Mouse (Mus musculus) gastrocnemius, postnatal 4 days (tissue): ENCODE data around the gene Zfp644. TPM values are rescaled to one million over a fixed set of nuclear protein-coding genes. Genes with fewer than 3 reads are reported as not detected.

Source experiments
- DNase-seq, 2 experiments: peaks; one replicate each; pipeline ENCODE4 v3.0.0; 2021 to 2022; ENCODE audit warnings: low spot score in 2 of 2, mixed read lengths in 2 of 2
- total RNA-seq, 2 experiments: library from RNA; stranded (reverse); gene quantifications; 2 replicates each; pipeline ENCODE4 v1.2.3; 2021

Gene Zfp644
- total RNA-seq, 2 experiments from 2014 or later = 71.1 to 84.4 TPM

DNA sequence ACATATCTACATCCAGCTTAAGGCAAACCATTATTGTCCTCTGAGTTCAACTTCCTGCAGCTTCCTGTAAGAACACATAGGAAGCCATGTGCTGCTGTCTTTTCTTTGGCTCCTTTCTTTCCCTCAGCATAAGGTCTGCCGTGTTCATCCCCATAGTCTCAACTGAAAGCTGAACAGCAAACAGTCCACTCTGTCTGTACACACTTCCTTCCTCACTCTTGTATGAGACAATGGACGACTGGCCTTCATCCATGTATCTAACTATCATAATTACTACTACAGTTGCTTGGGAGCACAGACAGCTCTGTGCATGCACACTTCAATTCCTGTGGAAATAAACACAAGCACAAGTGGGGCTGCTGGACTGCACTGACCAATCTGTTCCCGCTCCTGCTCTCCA lies 25.2 kb downstream of the Zfp644 start:
- DNase-seq = no peak

GRCm38 (mm10) chr5:106664910-106665309 lies 32.2 kb downstream of the Zfp644 start:
- DNase-seq = no peak

GRCm38 (mm10) chr5:106660867-106661266 lies 36.2 kb downstream of the Zfp644 start:
- no peak for DNase-seq

DNA sequence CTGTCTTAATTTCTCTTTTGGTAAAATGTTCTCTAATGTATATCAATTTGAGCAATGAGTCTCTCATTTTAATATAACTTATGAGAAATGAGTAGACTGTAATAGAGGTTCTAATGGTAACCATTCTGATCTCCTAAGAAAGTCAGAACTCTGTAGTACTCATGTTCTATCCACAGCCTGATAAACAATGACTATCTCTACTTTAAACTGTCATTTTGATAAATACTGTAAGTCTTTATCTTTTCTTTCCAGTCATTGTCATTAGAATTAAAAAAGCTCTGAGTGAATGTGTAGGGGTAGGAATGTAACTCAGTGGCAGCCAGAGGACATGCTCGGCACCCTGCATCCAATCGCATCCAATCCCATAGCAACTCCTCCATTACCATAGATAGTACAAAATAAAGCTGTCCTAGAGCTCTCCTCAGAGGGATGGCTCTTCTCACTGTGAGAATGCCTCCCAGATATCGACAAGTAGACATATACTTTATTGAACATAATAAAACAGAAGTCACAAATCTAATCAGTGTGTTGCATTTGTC lies 44.2 kb downstream of the Zfp644 start:
- DNase-seq = no peak

GRCm38 (mm10) chr5:106652220-106652753 lies 44.8 kb downstream of the Zfp644 start:
- DNase-seq = no peak

- no peak for DNase-seq
These were observed 47.1 kb downstream of the Zfp644 start for GRCm38 (mm10) chr5:106649995-106650394.

DNA sequence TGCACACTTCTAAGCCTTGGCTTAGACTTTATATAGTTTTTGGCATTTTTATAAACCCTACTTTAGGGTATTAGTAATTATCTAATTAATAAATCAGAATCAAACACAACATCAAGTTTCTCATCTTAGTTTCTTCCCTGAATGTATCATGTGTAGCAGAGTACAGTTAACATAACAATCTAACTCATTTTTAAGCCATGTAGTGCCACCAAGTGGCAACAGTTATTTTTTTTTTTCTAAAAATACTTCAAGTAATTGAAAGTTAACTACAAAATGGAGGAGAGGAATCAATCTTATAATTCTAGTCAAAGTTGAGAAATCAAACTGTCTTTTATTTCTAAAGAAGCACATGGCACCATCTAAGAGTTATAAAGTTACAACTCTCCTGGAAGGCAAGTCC lies 47.6 kb downstream of the Zfp644 start:
- no peak for DNase-seq

DNA sequence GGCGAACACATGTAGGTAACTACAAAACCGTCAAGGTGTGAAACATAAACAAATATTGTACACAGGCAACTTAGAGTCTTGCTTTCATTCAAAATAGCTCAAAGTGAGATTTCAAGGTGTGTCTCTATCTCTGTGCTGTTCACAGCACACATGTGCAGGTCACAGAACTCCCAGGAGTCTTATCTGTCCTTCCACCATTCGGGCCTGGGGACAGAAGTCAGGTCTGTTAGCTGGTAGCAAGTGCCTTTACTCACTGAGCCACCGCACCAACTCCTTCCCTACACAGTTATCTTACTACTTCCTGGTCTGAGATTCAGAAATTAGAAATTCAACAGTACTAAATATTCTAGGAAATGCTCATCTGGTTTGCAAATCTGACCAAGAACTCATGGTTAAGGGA lies 53.7 kb downstream of the Zfp644 start:
- no peak for DNase-seq

- no peak for DNase-seq
These were observed 55.2 kb downstream of the Zfp644 start for GRCm38 (mm10) chr5:106641876-106642275.

DNA sequence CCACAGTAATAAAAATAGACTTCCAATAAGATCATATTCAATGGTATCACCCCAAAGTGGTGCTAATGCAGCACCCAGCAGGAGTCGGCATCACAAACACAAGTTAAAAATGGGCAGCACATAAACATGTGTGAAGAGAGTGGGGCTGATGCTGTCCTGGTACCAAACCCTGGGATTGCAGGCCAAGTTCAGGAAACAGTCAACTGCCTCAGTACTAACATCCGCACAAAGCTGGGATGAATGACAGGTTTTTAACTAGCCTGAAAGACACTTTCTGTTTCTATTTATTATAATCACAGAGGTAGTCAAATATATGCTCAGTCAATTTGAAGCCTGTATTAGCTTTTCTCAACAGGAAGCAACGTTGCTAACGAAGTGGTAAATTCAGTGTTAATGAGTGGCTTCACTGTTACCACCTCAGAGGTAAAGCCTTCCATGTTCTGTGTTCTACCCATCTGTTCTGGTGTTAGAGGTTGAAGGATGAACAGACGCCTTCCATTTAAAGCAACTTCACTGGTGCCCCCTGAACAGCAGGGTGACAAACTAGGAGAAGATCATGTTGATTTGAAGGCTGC lies 56.8 kb downstream of the Zfp644 start:
- DNase-seq = no peak

GRCm38 (mm10) chr5:106639627-106640026 lies 57.5 kb downstream of the Zfp644 start:
- no peak for DNase-seq

DNA sequence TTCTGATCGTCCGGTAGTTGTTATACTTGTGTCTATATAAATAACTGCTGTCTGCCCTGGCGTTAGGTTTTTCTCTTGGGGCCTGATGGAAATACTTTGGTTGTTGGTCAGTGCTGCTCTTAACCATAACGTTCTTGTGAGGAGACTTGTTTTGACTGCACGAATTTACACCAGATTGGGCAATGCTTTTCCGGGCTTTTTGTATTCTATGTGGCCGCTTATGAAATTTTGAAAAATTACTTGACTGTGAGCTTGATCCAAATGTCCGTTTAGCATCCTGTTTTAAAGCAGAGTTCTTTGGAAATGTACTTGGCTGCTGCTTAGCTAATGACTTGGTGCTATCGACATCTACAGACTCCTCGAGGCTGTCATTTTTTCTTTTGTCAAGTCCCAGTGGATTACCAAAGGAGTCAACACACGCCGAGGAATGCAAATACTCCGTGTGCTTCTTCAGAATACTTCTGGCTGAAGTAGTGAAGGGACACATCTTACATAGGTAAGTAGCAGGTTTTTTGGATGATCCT lies 60.6 kb downstream of the Zfp644 start:
- DNase-seq = no peak

DNA sequence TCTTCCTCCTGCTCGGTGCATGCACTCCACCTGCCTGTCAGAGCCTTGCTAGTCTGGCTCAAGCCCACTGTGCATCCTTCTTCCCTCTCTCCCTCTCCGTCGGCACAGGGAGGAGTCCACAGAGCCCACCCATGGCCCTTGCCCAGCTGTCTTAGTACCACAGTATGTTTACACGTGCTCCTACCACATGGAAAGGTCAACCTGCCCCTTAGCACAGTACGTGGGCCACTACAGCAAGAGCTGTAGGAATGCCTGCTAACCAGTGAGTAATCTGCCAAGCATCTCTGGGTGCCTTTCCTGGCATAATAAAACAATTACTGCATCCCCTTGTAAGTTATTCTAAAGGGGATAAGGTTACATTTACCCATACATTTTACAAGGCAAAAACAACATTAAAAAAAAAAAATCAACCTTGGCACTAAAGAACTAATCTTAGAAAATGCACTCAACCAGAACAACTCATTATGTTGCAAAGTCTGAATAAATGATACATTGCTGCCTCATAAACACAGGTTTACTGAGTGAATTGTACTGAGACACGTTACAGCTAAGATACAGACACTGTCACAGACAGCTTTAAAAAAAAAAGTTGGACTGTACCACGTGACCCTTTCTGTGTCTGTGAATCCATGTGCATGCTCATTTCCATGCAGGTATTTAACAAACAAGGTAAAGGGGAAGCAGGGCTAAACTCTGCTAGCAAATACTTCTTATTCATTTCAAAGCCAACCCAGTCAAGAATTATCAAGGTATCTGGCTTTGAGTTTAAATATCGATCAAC lies 68.5 kb downstream of the Zfp644 start:
- no peak for DNase-seq

DNA sequence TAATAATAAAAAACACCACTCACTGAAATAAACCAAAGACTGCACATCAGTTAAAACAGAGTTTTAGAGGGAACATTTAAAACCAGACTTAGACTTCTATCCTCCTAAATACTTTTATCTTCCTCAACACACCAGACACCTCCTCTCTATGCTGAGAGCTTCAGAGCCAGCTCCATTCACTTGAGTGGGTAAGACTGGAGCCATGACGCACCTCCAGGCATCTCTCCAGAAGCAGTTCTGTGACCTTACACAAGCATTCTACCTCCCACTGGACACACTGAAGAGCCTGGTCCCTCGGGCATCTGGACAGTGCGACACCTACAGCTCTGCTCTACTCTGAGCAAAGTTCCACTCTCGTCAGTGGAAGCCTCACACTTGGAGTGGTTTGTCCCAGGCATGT lies 73.8 kb downstream of the Zfp644 start:
- DNase-seq = no peak

- no peak for DNase-seq
These were observed 74.9 kb downstream of the Zfp644 start for GRCm38 (mm10) chr5:106622193-106622592.

DNA sequence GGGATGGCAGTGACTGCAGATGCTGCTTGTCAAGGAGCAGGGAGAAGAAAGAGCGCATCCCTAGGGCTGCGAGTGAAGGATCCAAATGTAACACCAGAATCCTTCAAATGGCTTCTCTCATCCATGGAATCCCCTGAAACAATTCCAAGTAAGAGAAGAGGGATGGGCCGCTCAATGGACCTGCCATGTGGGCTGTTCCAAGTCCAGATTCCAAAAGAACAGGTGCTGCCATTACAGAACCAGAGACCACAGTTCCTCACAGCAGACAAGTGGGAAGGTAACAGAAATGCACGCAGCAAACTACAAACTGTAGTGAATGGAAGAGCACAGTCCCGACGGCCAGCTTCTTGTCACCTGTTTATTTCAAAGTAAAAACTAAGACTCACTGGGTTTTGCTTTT lies 76.6 kb downstream of the Zfp644 start:
- DNase-seq = no peak

- no peak for DNase-seq
These were observed 82.1 kb downstream of the Zfp644 start for GRCm38 (mm10) chr5:106615006-106615405.

DNA sequence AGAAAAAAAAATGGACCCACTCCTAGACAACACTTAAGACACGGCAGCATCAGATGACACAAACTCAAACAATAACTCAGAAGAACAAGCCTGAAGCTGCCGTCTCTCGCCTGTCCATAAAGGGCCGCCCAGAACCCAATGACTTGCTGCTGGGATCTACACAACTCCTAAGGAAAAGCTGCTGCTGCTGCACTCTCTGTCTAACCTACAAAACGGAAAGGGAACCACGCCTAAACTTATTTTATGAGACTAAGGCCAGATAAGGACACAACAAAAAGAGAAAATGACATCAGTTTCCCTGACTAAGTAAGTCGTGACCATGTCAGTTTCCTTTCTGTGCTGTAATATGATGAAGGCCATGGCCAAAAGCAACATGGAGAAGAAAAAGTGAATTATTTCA lies 82.5 kb downstream of the Zfp644 start:
- DNase-seq = no peak

GRCm38 (mm10) chr5:106612151-106612550 lies 84.9 kb downstream of the Zfp644 start:
- DNase-seq = no peak

GRCm38 (mm10) chr5:106608798-106609197 lies 88.3 kb downstream of the Zfp644 start, which contains the start of gene Gm17304:
Gm17304 (plus strand) TSS chr5:106609098.
- DNase-seq = no peak

- no peak for DNase-seq
These were observed 90.0 kb downstream of the Zfp644 start for GRCm38 (mm10) chr5:106607081-106607480.

- no peak for DNase-seq
These were observed 92.0 kb downstream of the Zfp644 start for GRCm38 (mm10) chr5:106605096-106605495.
